Mouse (Mus musculus) brain, embryonic 14.5 days (tissue): Measurements from ENCODE around the gene Cic. TPM values are rescaled to one million over a fixed set of nuclear protein-coding genes. Genes with fewer than 3 reads are reported as not detected.

Experiments used
- DNase-seq: peaks from one replicate; pipeline ENCODE4 v3.0.0-alpha.2; 2011; ENCODE audit warnings: low read depth
- CTCF ChIP-seq: fragments of 200-500 bp; IDR thresholded peaks from 2 replicates; pipeline ENCODE4 v1.5.1; 2012; ENCODE audit warnings: inconsistent platforms, mild to moderate bottlenecking, moderate library complexity, borderline replicate concordance; ENCODE audit not compliant: insufficient read depth, insufficient read length; ENCODE audit errors: extremely low read depth
- POLR2A ChIP-seq: fragments of 200-500 bp; IDR thresholded peaks from 2 replicates; pipeline ENCODE4 v1.6.1; 2012; ENCODE audit warnings: mild to moderate bottlenecking, inconsistent platforms, borderline replicate concordance; ENCODE audit not compliant: poor library complexity, insufficient read depth, insufficient read length, severe bottlenecking; ENCODE audit errors: extremely low read depth
- polyA plus RNA-seq: library from polyadenylated mRNA; depleted of rRNA; stranded (reverse); fragments of >200 nt; gene quantifications from 2 replicates; pipeline ENCODE4 v1.2.3, GENCODE M21; 2012

Gene Cic
- polyA plus RNA-seq, 1 experiment: 149 TPM

GRCm38 (mm10) chr7:25232101-25232648, 35.3 kb upstream of the Cic start:
- TF ChIP-seq POLR2A (no peak), CTCF (no peak; the same call in 1 of the 2 replicates)
- no peak for DNase-seq

GRCm38 (mm10) chr7:25233061-25233460, 34.4 kb upstream of the Cic start:
- DNase-seq: no peak
- TF ChIP-seq CTCF (no peak), POLR2A (no peak)

GRCm38 (mm10) chr7:25235526-25235925, 32.0 kb upstream of the Cic start:
- DNase-seq: no peak
- TF ChIP-seq POLR2A (no peak), CTCF (no peak)

- TF ChIP-seq CTCF (no peak), POLR2A (peak; percentile 84)
- DNase-seq: peak; percentile 99
Observed at GRCm38 (mm10) chr7:25237249-25238014, 30.1 kb upstream of the Cic start, which contains the start of gene Gsk3a. Gene Gsk3a (minus strand): TSS chr7:25237851.

- TF ChIP-seq POLR2A: no peak
- DNase-seq: peak; percentile 99
Observed at GRCm38 (mm10) chr7:25238015-25238706, 29.3 kb upstream of the Cic start.

- DNase-seq: peak; percentile 98
- TF ChIP-seq CTCF (peak; percentile 69), POLR2A (no peak)
Observed at GRCm38 (mm10) chr7:25238829-25239623, 28.5 kb upstream of the Cic start.

GRCm38 (mm10) chr7:25240631-25241030, 26.9 kb upstream of the Cic start:
- no peak for DNase-seq
- no peak for TF ChIP-seq CTCF
- TF ChIP-seq POLR2A: no peak

GRCm38 (mm10) chr7:25241062-25241461, 26.4 kb upstream of the Cic start:
- DNase-seq: peak; percentile 72
- TF ChIP-seq POLR2A: no peak
- peak; percentile 68 for TF ChIP-seq CTCF

- DNase-seq: no peak
- no peak for TF ChIP-seq POLR2A
- no peak for TF ChIP-seq CTCF
Observed at GRCm38 (mm10) chr7:25243361-25243760, 24.1 kb upstream of the Cic start.

- TF ChIP-seq CTCF (no peak), POLR2A (no peak)
- no peak for DNase-seq
Observed at GRCm38 (mm10) chr7:25244562-25245369, 22.7 kb upstream of the Cic start.
